Mouse (Mus musculus) kidney, embryonic 15.5 days (tissue): Measurements from ENCODE around the gene Galnt9. TPM values are rescaled to one million over a fixed set of nuclear protein-coding genes. Genes with fewer than 3 reads are reported as not detected.

Source experiments
- ATAC-seq: fragments of 200-750 bp; cut with Nextera tagmentation; replicated peaks from 2 replicates; pipeline ENCODE4 v1.8.0; 2017; ENCODE audit warnings: moderate TSS enrichment; ENCODE audit not compliant: low FRiP score
- H3K27ac ChIP-seq: fragments of 300-500 bp; sonication (generic); 2 replicates; pipeline ENCODE4 v1.5.1; 2015; ENCODE audit warnings: mild to moderate bottlenecking, inconsistent platforms
- H3K27me3 ChIP-seq: fragments of 300-500 bp; sonication (generic); 2 replicates; pipeline ENCODE4 v1.6.1; 2015; ENCODE audit warnings: inconsistent platforms
- H3K36me3 ChIP-seq: fragments of 300-500 bp; sonication (generic); 2 replicates; pipeline ENCODE4 v1.6.1; 2015; ENCODE audit warnings: inconsistent platforms
- H3K4me1 ChIP-seq: fragments of 300-500 bp; sonication (generic); 2 replicates; pipeline ENCODE4 v1.6.1; 2015; ENCODE audit warnings: inconsistent platforms
- H3K4me2 ChIP-seq: fragments of 300-500 bp; sonication (generic); 2 replicates; pipeline ENCODE4 v1.6.1; 2015; ENCODE audit warnings: moderate library complexity, mild to moderate bottlenecking, inconsistent platforms
- H3K4me3 ChIP-seq: fragments of 300-500 bp; sonication (generic); replicated peaks from 2 replicates; pipeline ENCODE4 v1.5.1; 2015; ENCODE audit warnings: mild to moderate bottlenecking, inconsistent platforms
- H3K9ac ChIP-seq: fragments of 300-500 bp; sonication (generic); 2 replicates; pipeline ENCODE4 v1.6.1; 2015; ENCODE audit warnings: mild to moderate bottlenecking, inconsistent platforms
- H3K9me3 ChIP-seq: fragments of 300-500 bp; sonication (generic); replicated peaks from 2 replicates; pipeline ENCODE4 v1.6.1; 2016; ENCODE audit warnings: inconsistent platforms
- WGBS: fragments of 180-500 bp; shearing (Covaris S2); methylation state at CpG from one replicate; pipeline ENCODE4 v1.1.7; 2015; ENCODE audit warnings: mixed read lengths; 5-methylcytosine and 5-hydroxymethylcytosine counted together
- polyA plus RNA-seq: library from polyadenylated mRNA; unstranded; fragments of >200 nt; fragmentation: Nextera tagmentation; extraction: Ambion mirVana; gene quantifications from 2 replicates; pipeline ENCODE4 v1.2.1, GENCODE M21; 2015

Gene Galnt9
- polyA plus RNA-seq, 1 experiment from 2014 or later: 0.51 TPM

DNA sequence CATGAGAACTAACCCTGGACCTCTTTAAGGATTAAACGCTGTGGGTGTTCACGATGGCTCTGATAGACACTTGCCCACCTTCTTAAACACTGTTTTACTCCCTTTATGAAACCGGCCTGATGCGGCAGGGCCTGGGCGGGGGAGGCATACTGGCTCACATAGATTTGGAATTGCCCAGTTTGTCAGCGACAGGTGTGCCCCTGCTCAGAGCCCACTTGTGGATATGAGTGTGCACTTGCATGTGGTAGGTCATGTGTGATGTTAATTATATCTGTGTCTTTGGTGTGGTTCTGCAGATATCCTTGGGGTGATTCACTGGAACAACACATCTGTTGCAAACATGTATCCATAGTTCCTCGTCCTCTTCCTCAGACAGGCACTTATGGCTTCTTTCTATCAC is 66.3 kb downstream of the Galnt9 start:
- no peaks in the 10 kb centered on the region for H3K27me3 ChIP-seq
- no peaks in the 10 kb centered on the region for H3K9me3 ChIP-seq
- no peak overlapping the region for H3K27ac ChIP-seq
- H3K4me1 ChIP-seq: no peaks in the 10 kb centered on the region
- ATAC-seq: no peak
- H3K9ac ChIP-seq: no peak overlapping the region
- H3K4me3 ChIP-seq: no peak overlapping the region
- H3K4me2 ChIP-seq: no peak overlapping the region
- no peaks in the 10 kb centered on the region for H3K36me3 ChIP-seq
- 86% methylated on average over 7 of the region's 7 CpGs for WGBS

DNA sequence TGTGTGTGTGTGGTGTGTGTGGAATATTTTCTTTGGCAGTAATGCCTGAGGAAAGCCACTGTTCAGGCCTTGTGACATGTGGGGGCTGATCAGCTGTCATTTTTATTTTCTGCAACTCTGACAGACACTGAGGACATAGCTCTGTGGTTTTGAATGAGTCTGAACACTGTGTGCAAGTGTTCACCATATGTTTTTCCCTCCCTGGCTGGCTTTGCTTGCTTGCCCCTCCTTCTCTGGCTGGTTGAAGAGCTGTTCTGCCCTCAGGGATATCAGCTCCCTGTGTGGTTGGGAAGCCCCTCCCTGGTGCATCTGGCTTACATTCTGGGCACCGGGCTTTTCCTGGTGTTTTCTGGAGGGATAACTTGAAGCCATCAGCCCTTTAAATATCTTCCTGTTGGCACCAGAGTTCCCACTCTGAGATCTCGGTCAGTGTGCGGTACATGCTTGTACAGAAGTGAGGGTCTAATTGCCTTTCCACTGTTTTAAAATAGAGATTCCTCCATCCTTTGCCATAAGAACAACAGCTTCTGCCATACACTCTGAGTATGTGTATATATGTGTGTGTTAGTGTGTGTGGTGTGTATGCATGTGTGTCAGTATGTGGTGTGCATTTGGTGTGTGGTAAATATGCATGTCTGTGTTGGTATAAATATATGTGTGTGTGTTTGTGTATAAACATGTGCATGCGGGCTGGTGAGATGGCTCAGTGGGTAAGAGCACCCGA is 67.4 kb downstream of the Galnt9 start:
- Histone ChIP-seq H3K4me3 (no peak overlapping the region), H3K27ac (no peak overlapping the region), H3K27me3 (no peaks in the 10 kb centered on the region), H3K9ac (no peak overlapping the region), H3K4me1 (no peaks in the 10 kb centered on the region), H3K4me2 (no peak overlapping the region), H3K9me3 (no peaks in the 10 kb centered on the region), H3K36me3 (no peaks in the 10 kb centered on the region)
- ATAC-seq: no peak
- 79% methylated on average over 5 of the region's 5 CpGs for WGBS

DNA sequence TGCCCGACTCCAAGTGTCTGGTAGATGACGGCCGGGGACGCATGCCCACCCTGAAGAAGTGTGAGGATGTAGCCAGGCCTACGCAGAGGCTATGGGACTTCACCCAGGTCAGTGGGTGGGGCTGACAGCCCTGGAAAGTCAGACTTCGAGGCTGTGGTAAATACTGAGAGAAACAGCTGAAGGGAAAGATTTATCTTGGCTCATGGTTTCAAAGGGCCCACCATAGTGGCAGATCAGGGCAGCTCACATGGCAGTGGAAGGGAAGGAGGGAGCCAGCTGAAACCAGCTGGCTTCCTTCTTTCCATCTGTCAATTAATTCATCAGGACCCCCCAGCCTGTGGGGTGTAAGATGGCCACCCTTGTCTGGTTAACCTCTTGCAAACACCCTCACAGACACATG is 75.1 kb downstream of the Galnt9 start:
- H3K4me2 ChIP-seq: no peak overlapping the region
- no peaks in the 10 kb centered on the region for H3K36me3 ChIP-seq
- H3K9me3 ChIP-seq: no peaks in the 10 kb centered on the region
- H3K4me3 ChIP-seq: no peak overlapping the region
- ATAC-seq: no peak
- 78% methylated on average over 6 of the region's 6 CpGs for WGBS
- H3K4me1 ChIP-seq: no peaks in the 10 kb centered on the region
- H3K27me3 ChIP-seq: no peaks in the 10 kb centered on the region
- no peak overlapping the region for H3K9ac ChIP-seq
- H3K27ac ChIP-seq: no peak overlapping the region

DNA sequence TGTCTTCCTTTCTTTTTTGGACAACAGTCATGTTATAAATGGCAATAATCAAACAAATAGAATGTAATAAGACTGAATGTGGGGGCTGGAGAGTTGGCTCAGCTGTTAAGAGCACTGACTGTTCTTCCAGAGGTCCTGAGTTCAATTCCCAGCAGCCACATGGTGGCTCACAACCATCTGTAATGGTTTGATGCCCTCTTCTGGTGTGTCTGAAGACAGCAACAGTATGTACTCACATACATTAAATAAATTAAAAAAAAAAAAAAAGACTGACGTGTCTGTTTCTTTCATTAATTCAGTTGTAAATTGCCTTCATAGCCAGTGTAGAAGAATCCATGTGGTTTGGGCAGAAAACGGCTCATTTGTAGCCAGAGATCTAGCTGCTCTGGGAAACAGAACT is 80.2 kb downstream of the Galnt9 start:
- Histone ChIP-seq H3K36me3 (no peaks in the 10 kb centered on the region), H3K4me3 (no peak overlapping the region), H3K27ac (no peak overlapping the region), H3K9ac (no peak overlapping the region), H3K4me2 (no peak overlapping the region), H3K27me3 (peaks cover 9% of the 10 kb centered on the region; the same call in 1 of the 2 replicates), H3K4me1 (0 out of 2 replicates have a peak, but pooled peaks cover 6% of the 10 kb centered on the region), H3K9me3 (no peaks in the 10 kb centered on the region)
- WGBS: 76% methylated on average over 2 of the region's 2 CpGs
- no peak for ATAC-seq

DNA sequence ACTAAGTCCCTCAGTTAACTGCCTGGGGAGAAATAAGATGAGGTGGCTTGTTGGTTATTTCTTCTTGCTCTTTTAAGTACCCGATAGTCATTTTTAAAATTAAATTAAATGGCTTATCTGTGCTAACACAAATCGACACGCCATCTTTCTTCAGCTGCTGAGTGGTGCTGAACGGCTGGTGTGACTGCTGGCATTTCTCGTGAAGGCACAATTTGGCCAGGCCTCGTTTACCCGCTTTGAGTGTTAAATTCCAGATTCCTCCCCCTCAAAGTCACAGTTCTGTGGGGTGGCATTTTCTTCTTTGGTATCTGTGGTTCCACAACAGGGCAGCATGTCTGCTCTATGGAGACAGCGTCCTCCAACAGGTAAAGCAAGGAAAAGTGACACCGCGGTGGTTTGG is 83.2 kb downstream of the Galnt9 start:
- H3K4me3 ChIP-seq: no peak overlapping the region
- ATAC-seq: no peak
- WGBS: 62% methylated on average over 10 of the region's 10 CpGs
- no peak overlapping the region for H3K4me2 ChIP-seq
- 0 out of 2 replicates have a peak, but pooled peaks cover 6% of the 10 kb centered on the region for H3K4me1 ChIP-seq
- H3K27me3 ChIP-seq: peaks cover 13% of the 10 kb centered on the region; the same call in 1 of the 2 replicates
- no peaks in the 10 kb centered on the region for H3K9me3 ChIP-seq
- H3K9ac ChIP-seq: no peak overlapping the region
- H3K27ac ChIP-seq: no peak overlapping the region
- no peaks in the 10 kb centered on the region for H3K36me3 ChIP-seq

DNA sequence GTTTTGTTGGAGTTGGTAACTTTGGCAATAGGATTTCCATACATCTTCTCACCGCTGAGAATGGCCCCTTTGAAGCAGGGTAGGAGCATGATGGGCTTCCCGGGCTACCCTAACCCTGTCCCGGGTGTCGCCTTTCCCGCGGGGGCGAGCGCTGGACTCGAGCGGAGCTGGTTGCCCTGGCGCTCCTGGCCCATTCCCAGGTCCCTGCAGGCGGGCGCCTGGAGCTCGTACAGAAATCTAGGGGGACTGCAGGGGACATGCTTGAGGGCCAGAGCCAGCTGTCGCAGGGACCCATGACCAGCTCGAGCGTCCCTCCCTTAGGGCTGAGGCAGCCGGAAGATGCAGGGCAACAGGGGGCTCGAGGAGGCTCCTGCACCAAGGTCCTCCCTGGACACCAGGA is 84.0 kb downstream of the Galnt9 start:
- no peak overlapping the region for H3K9ac ChIP-seq
- H3K27me3 ChIP-seq: peaks cover 13% of the 10 kb centered on the region; the same call in 1 of the 2 replicates
- H3K4me3 ChIP-seq: no peak overlapping the region
- H3K9me3 ChIP-seq: no peaks in the 10 kb centered on the region
- no peaks in the 10 kb centered on the region for H3K36me3 ChIP-seq
- 15% methylated on average over 19 of the region's 19 CpGs for WGBS
- no peak for ATAC-seq
- H3K4me1 ChIP-seq: 0 out of 2 replicates have a peak, but pooled peaks cover 6% of the 10 kb centered on the region
- H3K4me2 ChIP-seq: peak overlapping the region; percentile 45
- no peak overlapping the region for H3K27ac ChIP-seq

DNA sequence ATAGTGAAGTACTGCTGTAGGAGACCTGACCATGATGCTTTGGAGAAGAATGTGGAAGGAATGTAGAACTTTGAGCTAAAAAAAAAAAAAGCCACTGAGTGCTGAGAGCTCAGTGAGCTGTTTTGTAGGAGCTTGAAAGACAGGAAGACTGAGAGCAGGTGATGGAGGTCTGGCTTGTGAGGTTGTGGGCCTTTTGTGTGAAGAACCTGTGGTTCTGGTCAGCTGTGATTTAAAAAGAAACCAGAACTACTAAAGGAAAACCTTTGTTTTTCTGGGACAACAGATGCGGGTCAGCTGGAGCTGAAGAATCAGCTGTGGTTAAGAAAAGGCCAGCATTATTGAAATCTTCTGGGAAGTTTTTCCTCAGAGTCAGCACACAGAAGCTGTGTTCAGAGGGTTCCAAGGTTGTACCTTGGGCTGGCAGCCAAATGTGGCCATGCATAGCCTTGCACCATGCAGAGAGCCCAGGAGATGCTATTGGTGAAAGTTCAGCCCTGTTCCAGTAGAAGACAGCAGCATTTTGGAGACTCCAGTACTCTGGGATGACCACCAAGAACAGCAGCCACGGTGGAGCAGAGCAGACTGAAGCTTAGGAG is 85.5 kb downstream of the Galnt9 start:
- no peak overlapping the region for H3K4me3 ChIP-seq
- no peak for ATAC-seq
- no peaks in the 10 kb centered on the region for H3K9me3 ChIP-seq
- 70% methylated on average over 2 of the region's 2 CpGs for WGBS
- H3K27me3 ChIP-seq: peaks cover 13% of the 10 kb centered on the region; the same call in 1 of the 2 replicates
- no peak overlapping the region for H3K4me2 ChIP-seq
- H3K4me1 ChIP-seq: 0 out of 2 replicates have a peak, but pooled peaks cover 6% of the 10 kb centered on the region
- H3K27ac ChIP-seq: no peak overlapping the region
- no peaks in the 10 kb centered on the region for H3K36me3 ChIP-seq
- H3K9ac ChIP-seq: no peak overlapping the region

DNA sequence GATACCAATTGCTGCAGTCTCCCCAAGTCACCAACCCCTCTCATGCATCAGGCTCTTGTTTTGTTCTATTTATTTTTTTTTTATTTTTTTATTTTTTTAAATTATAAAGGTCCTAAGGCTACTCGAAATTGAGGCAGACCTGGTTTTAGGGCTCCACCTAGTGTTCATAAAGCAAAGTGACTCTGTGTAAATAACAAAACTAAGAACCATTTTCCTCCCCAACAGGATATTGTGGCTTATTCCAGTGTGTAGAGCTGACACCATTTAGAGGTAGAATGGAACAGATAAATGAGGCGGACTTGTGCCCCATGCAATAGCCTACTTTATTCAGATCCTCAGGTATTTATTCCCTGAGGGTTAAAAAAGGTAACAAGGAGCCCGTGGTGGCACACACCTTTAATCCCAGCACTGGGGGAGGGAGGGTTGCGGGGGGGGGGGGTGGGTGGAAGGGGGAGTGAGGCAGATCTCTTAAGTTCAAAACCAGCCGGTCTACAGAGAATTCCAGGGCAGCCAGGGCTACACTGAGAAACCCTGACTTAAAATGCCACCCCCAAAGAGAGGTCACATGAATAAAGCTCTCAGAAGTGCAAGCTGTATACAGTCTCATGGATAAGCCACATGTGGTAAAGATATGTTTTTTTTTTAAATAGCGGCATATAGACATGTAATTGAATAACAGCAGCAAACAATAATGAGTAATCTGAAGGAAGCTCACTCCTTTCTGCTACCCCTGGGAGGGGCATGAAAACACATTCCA is 92.0 kb downstream of the Galnt9 start:
- Histone ChIP-seq H3K4me2 (no peak overlapping the region), H3K36me3 (no peaks in the 10 kb centered on the region), H3K4me3 (no peak overlapping the region), H3K27me3 (no peaks in the 10 kb centered on the region), H3K9me3 (no peaks in the 10 kb centered on the region), H3K27ac (no peak overlapping the region), H3K9ac (no peak overlapping the region), H3K4me1 (0 out of 2 replicates have a peak, but pooled peaks cover 5% of the 10 kb centered on the region)
- 41% methylated on average over 6 of the region's 6 CpGs for WGBS
- no peak; the same call in 1 of the 2 replicates for ATAC-seq

DNA sequence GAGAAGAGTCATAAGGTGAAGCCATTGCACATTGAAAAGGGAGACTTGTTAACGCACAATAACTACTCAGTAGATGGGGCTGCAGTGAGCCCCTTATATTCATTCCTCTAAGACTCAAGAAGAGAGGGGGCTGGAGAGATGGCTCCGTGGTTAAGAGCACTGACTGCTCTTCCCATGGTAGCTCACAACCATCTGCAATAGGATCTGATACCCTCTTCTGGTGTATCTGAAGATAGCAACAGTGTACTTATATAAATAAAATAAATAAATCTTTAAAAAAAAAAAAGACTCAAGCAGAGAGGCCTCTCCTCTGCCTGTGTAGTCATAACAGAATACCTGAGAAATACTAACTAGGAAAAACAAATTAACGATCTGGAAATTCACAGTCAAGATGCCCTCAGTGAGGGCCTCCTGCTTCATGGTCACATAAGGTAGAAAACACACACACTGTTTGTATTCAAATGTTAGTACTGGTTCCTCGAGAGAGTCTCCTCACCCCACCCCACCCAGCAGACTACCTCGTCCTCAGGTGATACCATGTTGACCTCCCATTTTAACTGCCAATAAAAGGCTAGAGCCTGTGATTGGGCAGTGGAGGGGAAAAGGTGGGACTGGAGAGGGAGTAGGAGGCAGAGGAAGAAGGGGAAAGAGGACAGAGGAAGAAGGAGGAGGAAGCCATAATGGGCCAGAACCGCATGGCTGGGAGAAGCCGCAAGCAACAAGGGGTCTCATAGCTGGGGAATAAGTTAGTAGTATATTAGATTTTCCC is 94.3 kb downstream of the Galnt9 start:
- 70% methylated on average over 7 of the region's 7 CpGs for WGBS
- ATAC-seq: no peak

DNA sequence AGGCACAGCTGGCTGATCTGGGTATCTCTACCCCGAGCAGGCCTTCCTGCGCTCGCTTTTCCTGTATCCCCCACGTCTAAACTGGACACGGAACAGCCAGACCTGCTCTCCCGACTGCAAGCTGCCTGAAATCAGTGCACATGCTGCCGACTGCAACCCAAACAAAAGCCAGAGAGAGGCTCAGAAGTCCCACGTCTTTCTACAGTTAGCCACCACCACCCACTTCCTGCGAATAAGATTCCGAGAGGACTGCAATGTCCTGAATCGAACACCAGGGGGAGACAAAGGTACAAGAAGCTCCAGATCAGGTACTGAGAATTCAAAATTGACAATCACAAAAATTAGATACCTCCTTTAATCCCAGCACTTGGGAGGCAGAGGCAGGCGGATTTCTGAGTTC is 95.3 kb downstream of the Galnt9 start:
- Histone ChIP-seq H3K4me3 (0 out of 2 replicates have a peak overlapping the region, but pooled peaks have one; percentile 11), H3K9ac (no peak overlapping the region), H3K4me1 (0 out of 2 replicates have a peak, but pooled peaks cover 5% of the 10 kb centered on the region), H3K9me3 (no peaks in the 10 kb centered on the region), H3K27me3 (no peaks in the 10 kb centered on the region), H3K36me3 (peaks cover under 1% of the 10 kb centered on the region; the same call in 1 of the 2 replicates), H3K27ac (no peak overlapping the region), H3K4me2 (peak overlapping the region; percentile 48)
- no peak for ATAC-seq
- WGBS: 24% methylated on average over 12 of the region's 12 CpGs

More for the DNA sequence above, 94.3 kb downstream of the Galnt9 start:
- Histone ChIP-seq H3K4me1 (0 out of 2 replicates have a peak, but pooled peaks cover 5% of the 10 kb centered on the region), H3K36me3 (no peaks in the 10 kb centered on the region), H3K9me3 (no peaks in the 10 kb centered on the region), H3K4me2 (no peak overlapping the region), H3K27ac (no peak overlapping the region), H3K27me3 (no peaks in the 10 kb centered on the region), H3K9ac (no peak overlapping the region), H3K4me3 (no peak overlapping the region)

DNA sequence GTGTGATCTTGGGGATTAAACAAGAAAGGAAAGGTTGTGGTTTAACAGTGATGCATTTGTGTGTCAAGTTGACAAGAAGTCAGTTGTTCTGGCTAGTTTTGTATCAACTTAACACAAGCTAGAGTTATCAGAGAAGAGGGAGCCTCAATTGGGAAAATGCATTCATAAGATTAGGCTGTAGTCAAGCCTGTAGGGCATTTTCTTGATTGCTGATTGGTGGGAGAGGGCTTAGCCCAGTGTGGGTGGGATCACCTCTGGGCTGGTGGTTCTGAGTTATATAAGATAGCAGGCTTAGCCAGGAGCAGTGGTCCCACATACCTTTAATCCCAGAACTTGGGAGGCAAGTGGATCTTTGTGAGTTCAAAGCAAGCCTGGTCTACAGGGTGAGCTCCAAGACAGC is 102.2 kb downstream of the Galnt9 start:
- ATAC-seq: no peak
- peaks cover 66% of the 10 kb centered on the region for H3K36me3 ChIP-seq

More for the DNA sequence above, 102.2 kb downstream of the Galnt9 start:
- H3K4me3 ChIP-seq: no peak overlapping the region
- H3K4me2 ChIP-seq: no peak overlapping the region
- H3K4me1 ChIP-seq: no peaks in the 10 kb centered on the region
- no peak overlapping the region for H3K27ac ChIP-seq
- no peak overlapping the region for H3K9ac ChIP-seq
- no peaks in the 10 kb centered on the region for H3K27me3 ChIP-seq
- H3K9me3 ChIP-seq: no peaks in the 10 kb centered on the region
